Mouse (Mus musculus) megakaryocyte, embryonic 14.5 days (primary cell): ENCODE data around the gene Slc7a8.

Experiments used
- FLI1 ChIP-seq: IDR thresholded peaks from 2 replicates; pipeline ENCODE4 v1.6.1; 2012; ENCODE audit warnings: low read length, inconsistent platforms, mixed read lengths
- GATA1 ChIP-seq: IDR thresholded peaks from 3 replicates; pipeline ENCODE4 v1.6.1; 2012; ENCODE audit warnings: mixed read lengths, low read length, inconsistent platforms, borderline replicate concordance

DNA sequence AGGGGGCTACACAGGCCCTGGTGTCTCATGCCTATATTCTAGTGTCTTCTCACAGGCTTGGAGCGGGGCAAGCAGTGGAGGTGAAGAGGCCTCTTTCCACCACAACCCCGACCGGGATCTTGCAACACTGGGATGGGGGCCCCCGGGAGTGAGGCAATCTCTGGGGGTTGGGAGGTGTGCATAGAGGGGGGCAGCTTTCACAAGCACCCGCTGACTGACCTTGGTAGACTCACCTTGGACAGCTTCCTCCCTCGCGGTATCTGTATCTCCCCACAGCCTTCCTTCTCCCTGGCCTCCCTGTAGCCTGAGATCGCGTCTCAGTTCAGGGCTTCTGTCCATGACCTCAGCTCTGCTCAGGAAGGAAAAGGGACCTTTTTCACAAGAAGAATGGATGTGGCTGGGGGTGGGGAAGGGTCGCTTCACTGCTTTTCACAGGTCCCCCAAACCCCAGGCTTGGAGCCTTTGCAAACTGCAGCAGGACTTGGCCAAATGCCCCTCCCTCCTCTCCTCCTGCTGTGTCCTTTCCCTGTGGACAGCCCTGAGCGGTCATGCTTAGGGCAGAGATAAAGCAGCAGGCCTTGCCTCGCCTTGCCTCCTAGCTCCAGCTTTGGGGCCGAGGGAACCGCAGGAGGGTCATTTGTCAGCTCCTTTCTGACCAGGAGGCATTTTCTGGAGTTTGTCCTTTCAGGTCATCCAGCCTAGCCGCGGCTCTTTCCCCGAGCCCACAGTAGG lies 75.0 kb downstream of the Slc7a8 start:
- TF ChIP-seq FLI1 (no peak), GATA1 (no peak)
